Mouse (Mus musculus) cerebellum, postnatal 25 days (tissue): ENCODE measurements around the gene Itga2.

Experiments
- DNase-seq, 2 experiments: peaks; one replicate each; pipeline ENCODE4 v3.0.0; 2021; ENCODE audit warnings: mixed read lengths in 2 of 2

Gene Itga2

DNA sequence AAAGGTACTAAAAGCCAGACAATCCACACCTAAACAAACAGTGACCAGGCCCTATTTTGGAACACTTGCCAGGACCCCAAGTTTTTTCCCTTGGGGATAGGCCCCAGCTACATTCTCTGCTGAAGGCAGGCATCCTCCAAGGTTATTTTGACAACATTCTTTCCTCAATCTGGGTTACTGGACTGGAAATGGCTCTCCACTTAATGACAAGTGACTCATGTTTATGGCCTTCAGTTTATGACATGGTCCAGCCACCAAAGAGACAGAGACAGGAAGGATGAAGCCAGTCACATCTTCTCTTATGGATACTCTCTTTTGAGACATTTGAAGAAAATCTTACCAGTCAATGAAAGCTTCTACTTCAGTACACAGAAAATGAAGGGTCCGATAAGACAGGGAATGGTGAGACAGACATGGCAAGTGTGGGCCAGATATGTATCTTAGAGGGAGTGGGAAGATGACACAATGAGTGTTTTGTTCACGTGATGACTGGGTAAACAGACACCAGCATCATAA is 55.8 kb downstream of the Itga2 start:
- DNase-seq, result no peak

DNA sequence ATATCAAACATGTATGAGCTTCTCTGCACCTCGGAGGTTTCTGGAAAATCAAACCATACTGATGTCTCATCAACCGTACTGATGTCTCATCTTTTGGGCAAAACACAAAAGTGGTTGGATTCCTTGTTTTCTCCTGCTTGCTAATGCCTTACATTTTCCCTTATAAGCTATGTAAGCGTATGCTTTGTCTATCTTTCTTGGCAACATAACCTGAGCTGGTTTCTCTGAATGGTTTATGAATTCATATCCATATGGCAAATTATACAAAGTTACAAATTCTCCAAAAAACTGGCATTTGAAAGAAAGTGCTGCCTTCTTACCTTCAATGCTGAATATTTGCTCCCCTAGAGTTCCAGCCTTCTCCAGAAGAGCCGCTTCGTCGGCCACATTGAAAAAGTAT is 57.2 kb downstream of the Itga2 start:
- no peak for DNase-seq

DNA sequence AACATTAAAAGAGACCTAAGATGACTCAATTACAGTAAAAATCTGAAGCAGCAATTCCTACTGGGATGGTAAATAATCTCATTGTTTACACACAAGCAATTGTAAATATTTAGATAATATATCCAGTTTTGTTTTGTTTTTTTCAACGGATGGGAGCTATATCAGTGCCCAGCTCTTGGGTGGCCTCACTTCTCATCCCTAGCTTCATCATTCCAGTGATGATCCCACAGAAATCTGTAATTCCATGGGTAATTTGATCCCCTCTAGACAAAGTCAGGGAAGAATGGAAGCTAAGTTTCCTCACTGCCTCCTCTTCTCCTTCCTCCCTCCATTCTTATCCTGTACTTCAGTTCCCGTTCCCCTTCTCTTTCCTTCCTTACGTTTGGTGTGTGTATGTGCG is 74.4 kb downstream of the Itga2 start:
- no peak for DNase-seq

DNA sequence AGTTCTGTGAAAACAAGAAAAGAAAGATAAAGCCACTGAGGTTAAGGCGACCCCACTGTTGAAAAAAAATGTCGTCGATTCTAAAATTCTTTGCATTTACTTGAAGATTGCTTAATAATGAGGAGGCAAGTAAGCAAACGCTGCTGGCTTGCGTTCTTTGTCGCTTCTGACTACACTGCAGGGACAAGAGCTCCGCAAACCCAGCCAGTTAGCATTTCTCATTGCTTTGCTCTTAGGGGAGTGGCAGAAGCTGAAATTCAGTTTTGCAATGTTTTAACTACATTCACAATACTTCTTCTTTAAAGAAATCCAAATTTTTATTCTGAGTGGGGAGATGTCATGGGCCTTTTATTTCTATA is 75.7 kb downstream of the Itga2 start:
- no peak for DNase-seq

DNA sequence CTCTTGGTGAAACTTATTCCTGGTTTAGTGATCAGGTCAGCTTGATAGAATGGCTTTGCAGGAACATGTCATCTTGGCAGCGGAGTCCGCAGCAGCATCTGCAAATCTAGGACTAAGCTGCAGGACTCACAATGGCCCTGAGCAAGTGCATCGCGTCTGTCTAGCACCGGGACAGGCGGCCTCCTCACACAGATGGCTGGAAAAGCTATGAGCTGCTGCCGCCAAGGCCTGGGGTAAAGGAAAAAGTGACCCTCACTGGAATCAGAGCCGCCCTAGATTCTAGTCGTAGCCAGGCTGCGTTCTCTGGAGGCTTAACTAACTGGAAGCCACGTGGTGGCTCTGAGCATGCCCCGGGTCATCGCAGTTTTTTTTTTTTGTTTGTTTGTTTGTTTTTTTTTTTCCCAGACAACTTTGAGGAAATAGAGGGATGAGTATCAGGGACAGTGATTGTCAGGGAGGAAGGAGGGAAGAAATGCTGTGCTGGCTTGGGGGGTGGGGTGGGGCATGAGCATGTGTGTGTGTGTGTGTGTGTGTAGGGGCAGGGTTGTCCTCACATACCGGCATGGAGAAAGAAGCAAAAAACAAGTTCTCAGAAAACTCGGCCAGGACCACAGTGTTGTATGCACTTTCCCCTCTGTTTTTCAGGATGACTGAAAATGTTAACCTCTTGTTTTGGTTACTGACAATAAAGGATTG is 76.2 kb downstream of the Itga2 start:
- DNase-seq, result peak; percentile 35 to 54

DNA sequence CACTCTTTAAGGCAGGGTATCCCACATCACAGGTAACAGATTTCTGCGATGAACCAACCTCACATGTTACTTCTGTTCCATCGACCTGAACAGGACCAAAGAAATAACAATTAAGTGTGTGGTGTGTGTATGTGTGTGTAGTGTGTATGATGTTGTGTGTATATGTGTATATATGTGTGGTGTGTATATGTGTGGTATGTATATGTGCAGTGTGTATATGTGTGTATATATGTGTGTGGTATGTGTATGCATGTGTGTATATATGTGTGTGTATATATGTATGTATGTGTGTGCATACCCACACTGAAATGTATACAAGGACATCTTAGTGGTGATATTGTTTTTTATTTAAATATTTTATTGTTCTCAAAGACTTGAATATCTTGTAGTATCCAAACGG is 77.5 kb downstream of the Itga2 start:
- no peak for DNase-seq

DNA sequence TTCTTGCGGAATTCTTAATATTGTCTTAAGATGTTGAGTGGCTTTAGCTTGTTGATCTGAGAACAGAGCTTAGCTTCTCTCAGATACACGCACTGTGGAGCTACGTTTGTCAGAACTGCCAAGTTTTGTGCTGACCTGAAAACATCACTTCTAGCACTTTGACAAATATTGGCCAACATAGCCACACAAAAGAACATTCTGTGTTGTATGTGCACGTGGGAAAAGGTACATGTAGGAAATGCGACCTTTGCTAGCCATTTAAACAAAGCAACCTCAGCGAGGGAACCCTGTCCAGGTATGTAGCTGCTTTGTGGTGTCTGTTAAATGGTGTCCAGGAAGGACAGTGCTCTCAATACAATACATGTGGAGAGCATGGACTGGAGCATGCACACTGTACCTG is 77.9 kb downstream of the Itga2 start:
- no peak for DNase-seq

DNA sequence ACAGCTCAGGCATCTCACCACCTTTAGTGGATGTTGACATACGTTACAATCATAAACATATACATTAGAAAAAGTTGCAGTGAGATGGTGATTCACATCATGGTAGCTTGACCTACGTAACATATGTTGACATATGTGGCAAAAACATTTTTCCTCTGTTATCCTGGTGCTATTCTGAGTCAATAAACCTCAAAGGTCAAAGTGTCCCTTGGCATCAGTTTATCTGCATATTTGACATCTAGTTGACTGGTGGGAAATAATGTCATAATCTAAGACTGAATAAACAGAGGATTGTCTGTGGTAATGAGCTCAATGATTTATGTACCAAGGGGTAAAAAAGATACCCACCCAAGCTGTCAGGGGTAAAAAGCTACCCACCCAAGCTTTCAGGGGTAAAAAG is 78.7 kb downstream of the Itga2 start:
- no peak for DNase-seq

DNA sequence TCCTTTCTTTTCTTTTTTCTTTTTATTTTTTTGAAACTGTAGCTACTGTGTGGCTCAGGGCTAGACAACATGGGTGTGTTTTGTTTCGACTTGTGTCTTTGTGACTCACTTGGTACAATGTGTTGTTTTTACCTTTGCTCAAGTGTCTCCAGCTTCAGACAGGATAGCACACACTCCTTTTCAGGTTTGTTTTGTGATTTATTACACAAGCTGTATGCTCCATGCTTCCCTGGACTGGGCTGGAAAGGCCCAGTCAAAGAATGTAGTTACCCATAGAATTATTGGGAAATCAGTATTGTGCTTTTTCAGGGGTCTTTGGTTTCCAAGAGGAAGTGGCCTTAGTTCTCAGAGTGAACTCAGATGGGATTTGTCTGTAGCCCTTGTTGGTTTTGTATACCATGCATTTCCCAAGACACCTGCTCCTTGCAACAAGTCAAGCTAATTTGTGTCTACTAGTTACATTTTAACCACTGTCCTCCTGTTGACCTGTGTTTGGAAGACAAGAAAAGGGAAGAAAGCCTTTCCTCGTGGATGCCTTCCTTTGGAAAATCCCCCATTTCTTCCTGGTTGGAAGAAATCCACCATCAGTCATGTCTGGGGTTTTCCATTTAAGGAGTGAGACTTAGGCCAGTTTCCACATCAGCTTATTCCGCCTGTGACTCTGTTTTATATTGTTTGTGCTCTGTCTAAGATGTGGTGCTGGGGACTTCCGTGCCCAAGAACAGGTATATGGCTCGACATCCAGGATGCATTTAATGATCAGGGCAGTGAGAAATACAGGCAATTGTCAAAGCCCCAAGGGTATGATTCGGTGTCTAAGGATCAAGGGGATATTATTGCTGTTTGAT is 79.4 kb downstream of the Itga2 start:
- no peak for DNase-seq

DNA sequence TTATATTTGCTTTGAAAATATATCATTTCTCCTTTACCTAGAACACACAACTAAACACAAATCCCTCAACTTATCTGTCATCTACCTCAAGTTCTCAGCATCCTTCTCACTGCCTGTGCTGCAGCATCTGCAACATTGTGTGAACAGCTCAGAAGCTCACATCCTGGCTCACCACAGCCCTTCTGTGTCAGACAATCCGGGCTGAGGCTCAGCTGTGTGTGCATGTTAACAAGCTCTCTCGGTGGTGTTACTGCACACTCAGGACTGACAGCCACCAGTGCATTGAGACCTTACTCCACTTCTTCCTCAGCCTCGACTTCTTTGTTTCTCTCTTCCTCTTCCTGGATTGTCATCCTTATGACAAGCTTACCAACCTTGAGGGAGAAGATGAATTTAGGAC is 83.0 kb downstream of the Itga2 start:
- no peak for DNase-seq

DNA sequence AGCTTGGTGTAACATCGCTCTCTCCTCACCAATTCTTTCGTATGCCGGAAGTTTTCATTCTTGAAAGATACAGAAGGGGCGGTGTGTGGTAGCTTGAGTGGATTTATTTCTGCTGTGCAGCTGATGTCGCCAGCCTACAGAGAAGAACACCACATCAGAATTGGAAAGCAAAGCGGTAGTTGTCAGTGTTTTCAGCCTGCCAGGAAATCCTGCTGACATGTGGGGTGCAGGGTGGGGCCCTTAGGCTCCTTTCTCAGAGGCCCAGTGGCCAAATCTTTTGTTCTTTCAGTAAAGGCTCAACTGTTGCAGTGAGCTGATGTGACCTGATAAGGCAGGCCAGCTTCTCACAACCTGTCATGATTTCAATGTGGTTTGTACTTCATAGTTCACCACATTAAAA is 86.1 kb downstream of the Itga2 start:
- DNase-seq, result no peak

DNA sequence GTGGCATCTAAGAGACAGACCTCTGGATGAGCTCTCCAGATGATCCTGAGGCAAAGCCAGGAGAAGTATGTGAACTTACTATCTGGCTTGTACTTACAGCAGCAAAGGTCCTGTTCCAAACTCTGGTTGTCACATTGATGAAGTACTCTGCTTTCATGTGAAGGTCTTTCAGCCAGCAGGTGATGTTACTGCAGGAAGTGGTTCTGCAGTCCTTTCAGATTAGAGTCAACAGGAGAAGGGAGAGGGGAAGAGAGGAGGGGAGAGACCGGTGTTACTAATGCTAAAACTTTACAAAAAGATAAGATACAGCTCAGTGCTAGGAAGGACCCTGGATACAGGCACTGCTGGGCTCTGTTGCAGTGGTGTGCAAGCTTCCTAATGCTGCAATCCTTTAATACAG is 88.6 kb downstream of the Itga2 start:
- no peak for DNase-seq

DNA sequence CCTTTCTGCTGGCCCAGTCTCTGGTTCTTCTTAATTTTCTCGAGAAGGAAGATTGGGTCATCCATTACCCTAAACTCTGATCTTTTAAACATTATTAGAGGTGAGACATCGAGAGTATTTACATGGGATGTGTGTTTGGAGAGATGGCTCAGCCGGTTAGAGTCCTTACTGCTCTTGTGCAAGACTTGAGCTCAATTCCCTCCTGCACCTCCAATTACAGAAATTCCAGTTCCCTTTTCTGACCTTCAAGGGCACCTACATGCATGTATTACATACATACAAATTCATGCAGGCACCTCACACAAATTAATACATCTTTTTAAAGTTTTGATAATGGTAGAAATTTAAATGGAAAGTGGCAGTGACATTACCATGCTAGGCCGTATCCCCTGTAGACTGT is 91.4 kb downstream of the Itga2 start:
- no peak for DNase-seq

DNA sequence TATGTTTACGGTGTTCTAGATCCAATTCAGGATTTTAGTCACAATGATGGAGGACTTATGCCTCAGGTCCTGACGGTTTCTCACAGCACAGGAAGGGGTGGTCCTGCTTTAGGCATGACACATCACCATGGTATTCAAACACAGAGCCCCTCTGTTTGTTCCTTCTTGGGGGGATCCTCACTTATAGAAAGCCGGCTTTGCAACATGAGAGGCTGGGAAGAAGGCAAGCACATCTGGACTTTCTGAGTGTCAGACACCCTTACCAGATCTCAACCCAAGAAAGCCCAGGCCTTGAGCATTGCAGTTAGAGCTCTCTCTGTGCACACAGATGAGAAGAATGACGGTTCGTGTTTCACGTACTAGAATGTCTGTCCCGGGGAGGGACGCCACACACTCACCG is 92.8 kb downstream of the Itga2 start:
- no peak for DNase-seq

DNA sequence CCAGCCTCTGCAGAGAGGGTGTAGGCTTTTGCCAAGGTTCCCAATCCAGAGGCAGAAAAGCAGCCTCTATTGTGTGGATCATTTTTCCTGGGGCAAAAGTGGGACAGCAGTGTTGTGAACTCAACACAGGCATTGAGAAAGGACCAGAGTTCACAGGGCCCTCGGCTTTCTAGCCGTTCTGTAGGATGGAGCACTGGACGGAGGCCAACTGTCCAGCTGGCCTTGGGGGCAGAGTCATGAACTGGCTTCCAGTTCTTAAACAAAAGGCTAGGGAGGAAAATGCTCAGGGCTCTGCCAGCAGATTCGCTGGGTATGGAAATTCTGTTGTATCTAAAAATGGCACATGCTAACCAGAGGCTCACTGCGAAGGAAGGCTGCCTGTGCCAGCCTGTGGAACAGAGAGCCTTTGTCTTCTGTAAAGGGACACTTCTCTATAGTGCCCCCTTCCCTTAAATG is 93.3 kb downstream of the Itga2 start:
- DNase-seq, result peak; percentile 88 to 95

DNA sequence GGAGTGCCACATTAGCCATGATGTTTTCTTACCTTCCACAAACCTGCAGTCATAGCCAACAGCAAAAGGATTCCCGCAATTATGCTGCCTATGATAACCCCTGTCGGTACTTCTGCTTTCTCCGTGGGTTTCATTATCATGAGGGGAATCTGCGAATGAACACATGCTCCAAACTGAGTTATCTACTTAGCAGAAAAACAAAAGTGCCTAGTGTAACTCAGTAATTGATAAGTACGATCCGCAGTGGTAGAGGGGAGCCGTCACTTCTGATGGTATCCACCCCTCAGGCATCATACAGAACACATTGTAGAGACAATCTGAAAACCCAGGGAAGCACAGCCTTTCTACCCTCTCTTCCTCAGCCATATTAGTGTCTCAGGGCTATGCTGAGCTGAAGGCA is 94.8 kb downstream of the Itga2 start:
- no peak for DNase-seq

DNA sequence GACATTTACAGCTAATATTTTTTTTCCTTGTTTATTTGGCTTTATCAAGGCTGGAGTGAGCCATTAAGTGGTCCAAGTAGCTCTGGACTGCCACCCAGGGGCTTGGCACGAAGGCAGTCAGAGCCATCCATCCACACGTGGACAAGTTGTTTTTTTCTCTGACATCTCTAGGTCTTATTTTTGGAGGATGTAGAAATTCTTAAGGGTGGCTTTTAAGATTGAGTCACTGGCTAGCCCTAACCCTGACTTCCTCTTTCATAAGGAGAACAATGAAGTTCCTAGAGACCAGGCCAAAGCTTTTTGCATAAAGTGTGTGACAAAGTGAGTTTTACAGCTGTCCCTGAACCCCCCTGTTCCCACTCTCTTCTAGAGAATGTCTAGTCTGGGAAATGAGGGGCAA is 97.3 kb downstream of the Itga2 start:
- no peak for DNase-seq

DNA sequence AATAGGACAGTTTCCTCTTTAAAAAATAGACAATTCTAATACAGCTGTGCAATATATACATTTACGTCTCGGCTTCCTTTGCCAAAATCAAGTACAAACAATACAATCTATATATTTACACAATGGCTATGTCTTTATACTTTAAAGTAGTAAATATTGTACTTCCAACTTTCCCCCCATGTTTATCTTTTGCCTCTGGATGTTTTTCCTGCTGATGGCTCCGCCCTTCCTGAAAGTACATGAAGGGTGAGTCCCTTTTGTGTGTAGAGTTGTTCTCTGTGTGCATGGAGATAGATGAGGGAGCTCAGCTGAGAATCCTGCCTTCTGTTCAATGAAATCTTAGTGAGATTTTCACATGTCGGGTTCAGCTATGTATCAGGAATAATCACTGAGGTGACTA is 98.5 kb downstream of the Itga2 start:
- no peak for DNase-seq

DNA sequence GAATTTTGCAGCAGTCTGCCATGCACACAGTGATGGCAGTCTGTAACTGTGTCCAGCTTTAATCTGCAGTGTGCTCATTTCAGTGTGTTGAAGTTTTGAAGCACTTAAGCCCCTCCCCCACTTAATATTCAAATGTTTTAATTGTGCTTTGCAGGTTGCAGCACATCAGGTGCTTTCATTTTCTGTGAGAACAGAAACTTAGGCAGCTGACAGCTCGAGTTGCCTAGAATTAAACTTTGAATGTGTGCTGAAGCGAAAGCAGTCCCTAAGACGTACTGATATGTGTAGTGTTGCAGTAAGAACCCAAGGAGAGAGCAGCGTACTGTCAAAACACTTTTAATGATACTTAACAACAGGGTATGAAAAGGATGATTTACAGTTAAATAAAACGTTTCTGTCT is 99.1 kb downstream of the Itga2 start:
- no peak for DNase-seq

DNA sequence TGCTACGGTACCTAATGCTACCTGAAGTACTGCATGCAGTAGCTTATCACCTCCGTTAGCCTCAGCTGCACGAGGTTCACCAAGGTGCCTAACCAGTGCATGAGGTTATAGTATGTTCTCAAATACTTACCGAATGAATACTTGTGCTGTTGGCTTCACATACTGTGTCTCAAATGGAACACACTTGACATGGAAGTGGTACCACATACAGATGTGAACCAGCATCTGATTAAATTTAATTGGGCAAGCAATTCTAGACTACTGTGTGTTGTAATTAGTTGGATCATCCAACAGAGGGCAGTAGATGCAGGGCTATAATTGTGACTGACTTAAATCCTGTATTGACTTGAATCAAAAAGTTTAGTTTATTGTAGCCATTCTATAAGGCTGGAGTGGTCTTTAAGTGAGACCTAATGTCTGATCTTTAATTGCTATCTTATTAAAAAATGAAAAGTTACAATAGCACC is 100.5 kb downstream of the Itga2 start:
- DNase-seq, result no peak

DNA sequence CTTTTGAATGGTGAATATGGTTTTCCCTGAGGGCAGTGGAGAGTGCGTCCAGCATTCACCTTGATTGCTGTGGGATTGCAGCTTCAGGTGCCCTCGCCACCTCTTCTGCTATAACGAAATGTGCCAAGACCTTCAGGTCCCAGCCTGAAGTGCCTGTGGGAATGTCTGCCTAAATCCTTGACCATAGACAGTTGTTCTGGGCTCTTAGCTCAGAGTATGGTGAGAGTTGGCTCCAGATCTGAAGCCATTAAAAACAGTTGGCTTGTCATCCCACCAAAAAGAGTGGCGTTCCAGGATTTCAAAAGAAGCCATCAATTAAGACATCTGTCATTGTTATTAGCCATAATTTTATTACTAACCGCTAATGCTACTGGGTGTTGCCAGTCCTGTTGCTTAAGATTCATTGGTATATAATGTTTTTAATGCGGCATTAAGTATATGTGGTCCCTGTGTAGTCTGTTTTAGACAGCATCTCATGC is 106.5 kb downstream of the Itga2 start:
- DNase-seq, result no peak

DNA sequence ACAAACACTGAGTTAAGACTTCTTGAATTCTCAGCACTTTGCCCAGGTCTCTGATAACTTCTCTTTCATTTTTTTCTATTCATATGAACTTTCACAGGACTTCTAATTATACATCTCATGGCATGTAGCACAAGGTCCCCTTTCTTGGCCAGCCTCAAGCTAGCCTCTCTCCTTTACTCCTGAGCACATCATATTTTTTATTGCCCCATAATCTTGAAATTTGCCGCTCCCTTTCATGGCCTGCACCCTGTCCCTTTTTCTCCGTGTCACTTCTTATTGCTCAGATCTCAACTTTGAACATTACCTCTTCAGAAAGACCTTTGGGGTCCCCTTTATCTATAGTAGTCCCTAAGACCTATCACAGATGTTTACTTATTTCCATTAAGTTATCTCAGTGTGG is 109.0 kb downstream of the Itga2 start:
- no peak for DNase-seq

DNA sequence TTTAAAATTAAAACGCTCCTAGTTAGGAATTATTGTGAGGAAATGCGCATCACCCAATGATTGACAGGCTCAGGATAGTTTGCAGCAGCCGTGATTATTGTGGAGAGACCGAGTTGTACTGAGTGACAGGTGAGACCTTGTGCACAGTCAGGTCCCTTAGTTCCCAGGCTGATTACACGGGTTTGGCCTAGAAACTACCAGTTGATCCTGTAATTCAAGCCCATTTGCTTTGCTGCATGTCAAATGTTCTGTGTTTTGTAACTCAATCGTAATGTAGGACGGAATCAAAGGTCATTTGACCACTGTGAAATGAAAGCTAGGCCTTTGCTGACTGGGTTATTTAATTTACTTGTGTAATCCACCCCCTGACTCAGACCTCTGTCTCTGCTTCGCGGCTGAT is 113.4 kb downstream of the Itga2 start:
- DNase-seq, result no peak

DNA sequence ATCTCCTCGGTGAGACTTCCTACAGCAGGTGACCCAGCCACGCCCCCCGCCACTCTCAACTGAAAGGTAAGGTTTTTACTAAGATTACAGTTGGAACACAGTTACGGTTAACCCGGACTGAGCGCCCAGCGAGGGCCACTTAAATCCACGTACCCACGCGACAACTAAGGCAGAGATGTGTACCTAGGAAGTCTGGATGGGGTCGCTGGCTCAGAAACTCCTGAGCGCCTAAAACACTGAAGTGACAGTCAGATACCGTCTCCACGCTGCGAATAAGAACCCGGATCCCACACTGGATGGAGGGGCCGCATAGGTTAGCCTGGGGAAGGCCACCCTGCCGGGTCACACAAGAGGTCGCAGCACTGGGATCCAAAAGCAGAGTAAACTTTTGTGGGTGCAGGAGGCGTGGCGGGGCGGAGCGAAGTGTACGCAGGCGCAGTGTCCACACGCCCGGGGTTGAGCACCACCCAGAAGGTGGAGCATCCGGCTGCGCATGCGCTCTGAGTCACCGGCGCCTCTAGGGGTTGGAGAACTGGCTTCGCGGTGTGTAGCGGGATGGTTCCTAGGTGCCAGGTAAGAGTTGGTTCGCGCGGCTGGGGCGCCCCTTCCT is 114.0 kb downstream of the Itga2 start, which contains the start of gene Mocs2:
Gene Mocs2, plus strand, starts transcription at position 486 of the 610 bp plus-strand sequence.
- DNase-seq, result peak; percentile 91 to 96
